Mouse (Mus musculus): ENCODE results near the gene Mtfmt. TPM values are rescaled to one million over a fixed set of nuclear protein-coding genes. Genes with fewer than 3 reads are reported as not detected.
A peak's percentile ranks its signal among the peaks of the same experiment; 100 is the strongest.

The Mtfmt gene
- 26.2 and 27.9 TPM in 2 replicates for total RNA-seq (2014; fragmentation: Nextera tagmentation)
- 15.3 and 16.0 TPM in 2 replicates for total RNA-seq (2017)
- polyA plus RNA-seq (2012), result 8.3 and 9.0 TPM in 2 replicates

GRCm38 (mm10) chr9:65435671-65436301 lies at the start of gene Mtfmt:
TSS of gene Mtfmt (plus strand) at chr9:65435782.
- DNase-seq (ENCODE audit: low spot score) (peak; percentile 91), ATAC-seq (ENCODE audit: extremely low read depth, insufficient number of reproducible peaks, low FRiP score, poor library complexity, severe bottlenecking) (peak; percentile 60)
- Histone ChIP-seq H3K36me3 (replicated peaks) (peaks cover 30% of the 10 kb centered on the region), H3K9me3 (replicated peaks) (no peaks in the 10 kb centered on the region), H3K4me1 (ENCODE audit: insufficient read depth, low read depth, low read length) (peaks cover 25% of the 10 kb centered on the region), H3K4me3 (ENCODE audit: low read depth, low read length) (peak within 1 kb of the TSS; percentile 98), H3K27me3 (ENCODE audit: insufficient read depth, low read length) (peaks cover 4% of the 10 kb centered on the region)
- no peak for TF ChIP-seq GATA1 (IDR thresholded peaks at IDR 0.05; ENCODE audit: borderline replicate concordance, low read length)
- TF ChIP-seq TAL1 (conservative IDR thresholded peaks at IDR 0.05; ENCODE audit: low read depth, low read length), result no peak
- no peak for TF ChIP-seq GATA2 (IDR thresholded peaks at IDR 0.05; ENCODE audit: borderline replicate concordance, low read depth, low read length)
- TF ChIP-seq POLR2AphosphoS5 (IDR thresholded peaks at IDR 0.05; ENCODE audit: insufficient replicate concordance, low read depth, low read length), result no peak
- TF ChIP-seq CTCF (IDR thresholded peaks at IDR 0.05; ENCODE audit: low read depth, low read length), result no peak

- H3K27me3 ChIP-seq (ENCODE audit: insufficient read depth, low read length), result peaks cover 45% of the 10 kb centered on the region
- peaks cover 5% of the 10 kb centered on the region for H3K9me3 ChIP-seq (replicated peaks)
- TF ChIP-seq GATA2 (IDR thresholded peaks at IDR 0.05; ENCODE audit: borderline replicate concordance, low read depth, low read length) (no peak), CTCF (IDR thresholded peaks at IDR 0.05; ENCODE audit: low read depth, low read length) (no peak), TAL1 (conservative IDR thresholded peaks at IDR 0.05; ENCODE audit: low read depth, low read length) (no peak), GATA1 (IDR thresholded peaks at IDR 0.05; ENCODE audit: borderline replicate concordance, low read length) (no peak), POLR2AphosphoS5 (IDR thresholded peaks at IDR 0.05; ENCODE audit: insufficient replicate concordance, low read depth, low read length) (no peak)
- DNase-seq (ENCODE audit: low spot score) (no peak), ATAC-seq (ENCODE audit: extremely low read depth, insufficient number of reproducible peaks, low FRiP score, poor library complexity, severe bottlenecking) (no peak)
- no peak overlapping the region for H3K4me3 ChIP-seq (ENCODE audit: low read depth, low read length)
- 0 out of 2 replicates have a peak, but pooled peaks cover 3% of the 10 kb centered on the region for H3K4me1 ChIP-seq (ENCODE audit: insufficient read depth, low read depth, low read length)
- H3K36me3 ChIP-seq (replicated peaks), result no peaks in the 10 kb centered on the region
Measured at GRCm38 (mm10) chr9:65386373-65387140, 49.0 kb upstream of the Mtfmt start.

GRCm38 (mm10) chr9:65390752-65391612 lies 44.6 kb upstream of the Mtfmt start:
- peaks cover 34% of the 10 kb centered on the region for H3K27me3 ChIP-seq (ENCODE audit: insufficient read depth, low read length)
- no peak overlapping the region for H3K4me3 ChIP-seq (ENCODE audit: low read depth, low read length)
- TF ChIP-seq TAL1 (conservative IDR thresholded peaks at IDR 0.05; ENCODE audit: low read depth, low read length), result no peak
- no peak for TF ChIP-seq CTCF (IDR thresholded peaks at IDR 0.05; ENCODE audit: low read depth, low read length)
- TF ChIP-seq GATA2 (IDR thresholded peaks at IDR 0.05; ENCODE audit: borderline replicate concordance, low read depth, low read length), result no peak
- TF ChIP-seq GATA1 (IDR thresholded peaks at IDR 0.05; ENCODE audit: borderline replicate concordance, low read length), result no peak
- TF ChIP-seq POLR2AphosphoS5 (IDR thresholded peaks at IDR 0.05; ENCODE audit: insufficient replicate concordance, low read depth, low read length), result no peak
- H3K36me3 ChIP-seq (replicated peaks), result no peaks in the 10 kb centered on the region
- peaks cover 5% of the 10 kb centered on the region for H3K9me3 ChIP-seq (replicated peaks)
- H3K4me1 ChIP-seq (ENCODE audit: insufficient read depth, low read depth, low read length), result no peaks in the 10 kb centered on the region
- no peak for ATAC-seq (ENCODE audit: extremely low read depth, insufficient number of reproducible peaks, low FRiP score, poor library complexity, severe bottlenecking)
- no peak for DNase-seq (ENCODE audit: low spot score)

GRCm38 (mm10) chr9:65391613-65391964 lies 44.0 kb upstream of the Mtfmt start, which contains the start of gene Kbtbd13:
TSS of gene Kbtbd13 (minus strand) at chr9:65391652.
- Histone ChIP-seq H3K9me3 (replicated peaks) (peaks cover 5% of the 10 kb centered on the region), H3K4me1 (ENCODE audit: insufficient read depth, low read depth, low read length) (no peaks in the 10 kb centered on the region), H3K27me3 (ENCODE audit: insufficient read depth, low read length) (peaks cover 37% of the 10 kb centered on the region), H3K4me3 (ENCODE audit: low read depth, low read length) (no peak within 1 kb of the TSS), H3K36me3 (replicated peaks) (no peaks in the 10 kb centered on the region)
- no peak for ATAC-seq (ENCODE audit: extremely low read depth, insufficient number of reproducible peaks, low FRiP score, poor library complexity, severe bottlenecking)
- DNase-seq (ENCODE audit: low spot score), result no peak
- no peak for TF ChIP-seq TAL1 (conservative IDR thresholded peaks at IDR 0.05; ENCODE audit: low read depth, low read length)
- TF ChIP-seq GATA2 (IDR thresholded peaks at IDR 0.05; ENCODE audit: borderline replicate concordance, low read depth, low read length), result no peak
- no peak for TF ChIP-seq GATA1 (IDR thresholded peaks at IDR 0.05; ENCODE audit: borderline replicate concordance, low read length)
- no peak for TF ChIP-seq CTCF (IDR thresholded peaks at IDR 0.05; ENCODE audit: low read depth, low read length)
- TF ChIP-seq POLR2AphosphoS5 (IDR thresholded peaks at IDR 0.05; ENCODE audit: insufficient replicate concordance, low read depth, low read length), result no peak

GRCm38 (mm10) chr9:65392638-65393364 lies 42.8 kb upstream of the Mtfmt start:
- ATAC-seq (ENCODE audit: extremely low read depth, insufficient number of reproducible peaks, low FRiP score, poor library complexity, severe bottlenecking), result no peak
- no peaks in the 10 kb centered on the region for H3K4me1 ChIP-seq (ENCODE audit: insufficient read depth, low read depth, low read length)
- no peaks in the 10 kb centered on the region for H3K36me3 ChIP-seq (replicated peaks)
- H3K27me3 ChIP-seq (ENCODE audit: insufficient read depth, low read length), result peaks cover 41% of the 10 kb centered on the region
- TF ChIP-seq GATA2 (IDR thresholded peaks at IDR 0.05; ENCODE audit: borderline replicate concordance, low read depth, low read length) (no peak), CTCF (IDR thresholded peaks at IDR 0.05; ENCODE audit: low read depth, low read length) (peak; percentile 68)
- H3K9me3 ChIP-seq (replicated peaks), result peaks cover 5% of the 10 kb centered on the region
- peak; percentile 55 for DNase-seq (ENCODE audit: low spot score)
- no peak overlapping the region for H3K4me3 ChIP-seq (ENCODE audit: low read depth, low read length)
